Mouse (Mus musculus): Measurements from ENCODE around the gene Tbc1d2b.

Gene Tbc1d2b

GRCm38 (mm10) chr9:90204396-90204915 lies 66.1 kb downstream of the Tbc1d2b start:
- DNase-seq (ENCODE audit: low spot score): no peak

- DNase-seq (ENCODE audit: low spot score): no peak
Observed at GRCm38 (mm10) chr9:90203233-90203632, 67.4 kb downstream of the Tbc1d2b start.

DNA sequence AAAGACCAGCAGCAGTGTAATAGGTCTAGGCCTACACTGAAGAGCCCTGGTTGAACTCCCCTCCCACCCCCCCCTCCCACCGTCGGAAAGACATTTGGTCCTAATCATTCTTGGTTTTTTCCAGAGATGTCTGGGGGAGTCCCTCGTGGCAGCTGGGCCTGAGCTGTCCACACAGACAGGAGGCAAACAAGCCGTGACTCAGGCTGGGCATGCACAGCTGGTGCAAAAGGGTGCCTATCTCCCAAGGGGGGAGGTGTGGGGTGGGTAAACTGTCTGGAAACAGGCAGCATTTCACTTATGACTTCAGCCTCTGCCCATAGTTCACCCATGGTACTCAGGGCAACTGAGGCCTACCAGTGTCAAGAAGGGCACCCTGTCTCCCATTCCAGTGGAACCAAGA lies 69.1 kb downstream of the Tbc1d2b start:
- DNase-seq (ENCODE audit: low spot score): no peak

- DNase-seq (ENCODE audit: low spot score): no peak
Observed at GRCm38 (mm10) chr9:90201096-90201495, 69.5 kb downstream of the Tbc1d2b start.

- no peak for DNase-seq (ENCODE audit: low spot score)
Observed at GRCm38 (mm10) chr9:90200501-90200900, 70.1 kb downstream of the Tbc1d2b start.

DNA sequence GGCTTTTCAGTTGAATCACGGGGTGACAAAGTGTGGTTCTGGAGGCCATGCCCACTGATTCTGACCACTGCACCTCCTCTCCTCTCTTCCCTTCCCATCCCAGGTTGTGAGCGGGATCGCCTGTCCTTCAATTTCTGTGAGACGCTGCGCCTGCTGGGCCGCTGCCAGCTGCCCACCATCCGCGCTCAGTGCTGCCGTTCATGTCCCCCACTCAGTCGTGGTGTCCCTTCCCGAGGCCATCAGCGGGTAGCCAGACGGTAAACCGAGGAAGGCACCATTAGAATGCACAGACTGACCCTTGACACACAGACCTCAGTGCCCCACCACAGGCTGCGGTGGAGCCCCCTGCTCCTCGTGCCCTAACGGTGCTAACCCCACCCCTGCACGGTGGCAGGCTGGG lies 71.0 kb downstream of the Tbc1d2b start:
- DNase-seq (ENCODE audit: low spot score): no peak

DNA sequence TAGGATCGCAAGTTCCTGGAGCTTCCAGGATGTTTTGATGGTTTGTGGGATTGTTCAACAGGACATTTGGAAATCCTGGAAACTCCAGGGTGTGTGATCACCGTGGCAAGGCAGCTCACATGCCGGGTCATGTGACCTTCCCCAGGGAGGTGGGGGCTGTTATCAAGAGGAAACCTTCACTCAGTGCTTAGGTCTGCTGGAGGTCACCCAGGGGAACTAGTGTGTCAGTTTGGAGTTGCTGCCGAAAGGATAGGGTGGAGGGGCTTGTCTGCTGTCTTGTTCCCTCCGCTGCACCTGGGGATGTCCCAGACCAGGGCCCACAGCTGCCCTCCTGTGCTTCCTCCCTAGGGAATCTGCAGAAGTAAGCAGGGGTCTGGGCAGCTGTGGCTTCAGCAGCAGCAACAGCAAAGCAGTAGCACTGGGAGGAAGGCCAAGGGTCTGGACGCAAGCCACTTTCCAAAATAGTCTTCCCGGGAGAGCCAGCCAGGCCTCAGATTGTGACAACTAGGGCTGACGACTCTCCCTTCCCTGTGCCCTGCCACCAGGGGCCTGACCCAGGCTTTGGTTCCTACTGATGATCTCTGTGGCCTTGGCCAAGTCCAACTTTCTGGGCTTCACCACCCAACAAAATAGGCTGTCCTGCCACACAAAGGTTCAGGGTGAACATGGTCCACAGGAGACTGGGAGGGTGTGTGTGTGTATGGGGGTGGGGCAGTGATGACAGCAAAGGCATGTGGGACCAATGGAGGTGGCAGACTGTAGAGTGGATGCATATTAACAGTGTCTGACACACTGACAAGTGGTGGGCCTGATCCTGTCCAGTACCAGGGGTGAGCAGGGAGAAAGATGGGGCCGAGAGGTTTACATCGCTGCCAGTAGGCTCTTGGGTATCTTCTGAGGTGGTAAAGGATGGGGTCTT lies 71.8 kb downstream of the Tbc1d2b start:
- no peak for DNase-seq (ENCODE audit: low spot score)

DNA sequence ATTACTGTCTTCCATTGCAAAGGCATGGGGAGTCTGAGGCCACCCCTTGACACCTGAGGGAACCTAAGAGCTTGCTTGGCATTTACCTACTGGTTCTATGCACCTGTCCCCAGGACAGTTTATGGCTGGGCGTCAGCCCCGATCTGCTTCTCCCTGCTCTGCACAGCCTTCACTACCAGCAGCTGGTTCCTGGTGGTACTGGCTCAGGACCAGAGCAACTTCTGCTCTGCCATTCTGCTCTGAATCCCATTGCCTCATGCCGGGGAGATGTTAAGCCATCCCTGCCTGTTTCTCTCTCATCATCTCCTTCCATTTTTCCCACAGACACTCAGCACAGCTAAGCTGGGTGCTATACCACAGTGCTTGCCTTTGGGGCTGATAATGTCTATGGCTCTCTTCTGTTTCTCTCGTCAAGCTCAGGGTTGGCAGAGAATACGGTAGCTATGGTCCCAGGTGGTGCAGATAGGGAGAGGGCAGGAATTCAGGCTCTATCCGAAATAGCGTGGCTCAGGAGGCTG lies 72.7 kb downstream of the Tbc1d2b start:
- no peak for DNase-seq (ENCODE audit: low spot score)

GRCm38 (mm10) chr9:90197116-90197665 lies 73.4 kb downstream of the Tbc1d2b start:
- no peak for DNase-seq (ENCODE audit: low spot score)

GRCm38 (mm10) chr9:90196262-90196661 lies 74.3 kb downstream of the Tbc1d2b start:
- DNase-seq (ENCODE audit: low spot score): no peak

DNA sequence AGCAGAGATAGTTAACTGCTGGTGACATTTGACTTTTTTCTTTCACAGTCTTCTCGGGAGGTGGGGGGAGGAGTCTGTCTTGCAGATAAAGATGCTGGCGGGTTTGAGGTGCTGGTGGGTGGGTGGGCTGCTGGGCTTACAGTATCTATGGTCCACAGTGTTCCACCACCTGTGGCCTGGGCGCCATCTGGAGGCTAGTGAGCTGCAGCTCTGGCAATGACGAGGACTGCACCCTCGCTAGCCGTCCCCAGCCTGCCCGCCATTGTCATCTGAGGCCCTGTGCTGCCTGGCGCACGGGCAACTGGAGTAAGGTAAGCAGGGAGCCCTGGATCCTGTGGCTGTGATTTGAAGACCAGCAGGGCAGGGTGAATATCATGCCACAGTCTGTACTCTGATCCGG lies 75.6 kb downstream of the Tbc1d2b start:
- no peak for DNase-seq (ENCODE audit: low spot score)

DNA sequence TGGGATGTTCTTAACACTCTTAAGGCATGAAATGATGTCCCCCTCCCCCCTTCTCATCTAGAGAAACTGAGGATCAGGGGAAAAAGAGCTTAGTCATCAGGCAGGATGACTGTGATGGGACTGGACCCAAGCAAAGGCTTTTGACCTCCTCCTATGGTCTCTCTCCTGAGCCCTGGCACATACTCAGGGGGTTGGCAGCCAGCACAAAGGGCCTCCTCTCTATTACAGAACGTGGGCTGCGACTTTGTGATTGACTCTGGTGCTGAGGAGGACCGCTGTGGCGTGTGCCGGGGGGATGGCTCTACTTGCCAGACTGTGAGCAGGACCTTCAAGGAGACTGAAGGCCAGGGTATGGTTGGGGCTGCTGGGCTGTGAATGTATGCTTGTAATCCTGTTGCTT lies 81.2 kb downstream of the Tbc1d2b start:
- no peak for DNase-seq (ENCODE audit: low spot score)

- no peak for DNase-seq (ENCODE audit: low spot score)
Observed at GRCm38 (mm10) chr9:90188893-90189292, 81.7 kb downstream of the Tbc1d2b start.

DNA sequence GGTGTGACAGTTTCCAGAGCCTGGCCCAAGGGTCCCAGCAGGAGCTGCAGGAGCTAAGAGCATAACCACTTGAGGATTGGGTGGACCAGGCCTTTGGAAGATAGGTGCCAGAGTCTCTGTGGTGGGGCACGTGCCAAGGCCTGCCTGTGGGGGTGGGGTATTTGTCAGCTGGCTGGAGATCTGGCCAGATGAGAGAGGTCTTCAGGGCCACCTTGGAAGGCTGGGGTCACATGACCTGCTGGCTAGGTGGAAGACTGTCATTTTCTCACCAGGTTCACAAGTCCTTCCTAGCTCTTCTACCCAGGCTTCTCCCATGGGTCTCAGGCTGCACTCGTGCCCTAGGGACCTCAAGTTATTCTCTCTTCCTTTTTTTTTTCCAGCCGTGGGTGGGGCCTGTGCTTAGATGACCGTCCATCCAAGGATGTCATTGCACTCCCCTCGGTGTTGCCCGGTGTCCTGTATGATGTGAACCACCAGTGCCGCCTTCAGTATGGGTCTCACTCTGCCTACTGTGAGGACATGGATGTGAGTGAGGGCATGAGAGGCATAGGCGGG lies 85.2 kb downstream of the Tbc1d2b start:
- no peak for DNase-seq (ENCODE audit: low spot score)

DNA sequence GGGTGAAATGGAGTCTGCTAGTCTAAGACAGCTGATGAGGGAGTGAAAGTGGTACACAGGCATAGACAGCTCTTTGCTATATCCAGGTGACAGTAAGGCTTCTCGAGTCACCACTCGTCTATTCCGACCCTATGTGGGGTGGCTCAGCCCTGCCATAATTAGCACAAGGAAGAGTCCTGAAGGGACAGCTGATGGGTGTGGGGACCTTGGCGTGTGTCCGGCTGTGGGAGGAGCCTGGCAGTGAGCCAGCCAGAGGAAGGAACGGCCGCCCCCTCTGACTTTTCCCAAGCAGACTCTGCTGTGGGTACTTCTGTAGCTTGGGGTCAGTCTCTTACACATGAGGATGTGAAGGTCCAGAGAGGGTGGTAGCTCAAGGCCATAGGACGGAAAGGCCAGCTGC lies 86.5 kb downstream of the Tbc1d2b start:
- no peak for DNase-seq (ENCODE audit: low spot score)

- DNase-seq (ENCODE audit: low spot score): no peak
Observed at GRCm38 (mm10) chr9:90183550-90183949, 87.1 kb downstream of the Tbc1d2b start.

- no peak for DNase-seq (ENCODE audit: low spot score)
Observed at GRCm38 (mm10) chr9:90182636-90183421, 87.8 kb downstream of the Tbc1d2b start.

DNA sequence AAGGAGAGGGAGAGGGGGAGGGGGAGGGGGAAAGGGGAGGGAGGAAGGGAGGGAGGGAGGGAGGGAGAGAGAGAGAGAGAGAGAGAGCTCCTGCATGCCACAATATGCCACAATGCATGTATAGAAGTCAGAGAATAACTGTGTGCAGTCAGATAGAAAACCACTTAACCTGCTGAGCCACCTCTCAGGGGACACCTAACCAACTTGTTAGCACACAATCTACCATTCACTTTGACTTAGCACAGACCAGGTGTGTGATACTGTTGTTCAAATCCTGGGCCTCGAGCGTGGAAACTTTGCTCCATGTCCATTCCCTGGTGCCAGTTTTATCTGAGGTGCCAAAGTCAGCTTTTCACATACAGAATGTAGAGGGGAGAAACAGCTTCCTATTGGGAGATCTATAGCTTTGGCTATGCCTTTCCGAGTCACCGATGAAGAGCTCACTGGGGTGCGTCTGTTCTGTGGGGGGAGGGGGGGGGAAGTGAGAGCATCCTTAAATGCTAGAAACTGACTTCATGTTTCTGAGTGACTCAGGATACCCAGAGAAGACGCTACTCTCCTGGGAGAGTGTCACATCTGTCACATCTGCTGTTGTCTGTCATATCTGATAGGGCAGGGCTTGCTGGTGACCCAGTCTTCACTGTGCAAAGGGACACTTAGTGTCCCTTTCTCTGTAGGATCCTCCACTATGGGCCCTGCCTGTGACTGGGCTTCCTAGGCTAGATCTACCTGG lies 88.8 kb downstream of the Tbc1d2b start:
- DNase-seq (ENCODE audit: low spot score): no peak

GRCm38 (mm10) chr9:90179409-90179808 lies 91.2 kb downstream of the Tbc1d2b start:
- no peak for DNase-seq (ENCODE audit: low spot score)

GRCm38 (mm10) chr9:90173330-90173729 lies 97.3 kb downstream of the Tbc1d2b start:
- DNase-seq (ENCODE audit: low spot score): no peak
